Mouse (Mus musculus): Measurements from ENCODE around the gene Rpl21. TPM values are rescaled to one million over a fixed set of nuclear protein-coding genes. Genes with fewer than 3 reads are reported as not detected.

Gene Rpl21
- 100 to 1,000 TPM; 165 to 172 TPM for total RNA-seq (2021)
- long read RNA-seq, experiment 1, transcript Rpl21-203 (6 exons, 1,067 nt) = major isoform, 6 of 15 reads
- long read RNA-seq, experiment 1, partial matches to known transcripts = 1 of 15 reads
- long read RNA-seq, experiment 1, other reads (novel, unspliced or antisense) = 3 of 15 reads
- long read RNA-seq, experiment 2, transcript Rpl21-201 (6 exons, 1,856 nt) = major isoform, 5 of 16 reads
- long read RNA-seq, experiment 2, partial matches to known transcripts = 0 of 16 reads
- long read RNA-seq, experiment 2, other reads (novel, unspliced or antisense) = 4 of 16 reads

DNA sequence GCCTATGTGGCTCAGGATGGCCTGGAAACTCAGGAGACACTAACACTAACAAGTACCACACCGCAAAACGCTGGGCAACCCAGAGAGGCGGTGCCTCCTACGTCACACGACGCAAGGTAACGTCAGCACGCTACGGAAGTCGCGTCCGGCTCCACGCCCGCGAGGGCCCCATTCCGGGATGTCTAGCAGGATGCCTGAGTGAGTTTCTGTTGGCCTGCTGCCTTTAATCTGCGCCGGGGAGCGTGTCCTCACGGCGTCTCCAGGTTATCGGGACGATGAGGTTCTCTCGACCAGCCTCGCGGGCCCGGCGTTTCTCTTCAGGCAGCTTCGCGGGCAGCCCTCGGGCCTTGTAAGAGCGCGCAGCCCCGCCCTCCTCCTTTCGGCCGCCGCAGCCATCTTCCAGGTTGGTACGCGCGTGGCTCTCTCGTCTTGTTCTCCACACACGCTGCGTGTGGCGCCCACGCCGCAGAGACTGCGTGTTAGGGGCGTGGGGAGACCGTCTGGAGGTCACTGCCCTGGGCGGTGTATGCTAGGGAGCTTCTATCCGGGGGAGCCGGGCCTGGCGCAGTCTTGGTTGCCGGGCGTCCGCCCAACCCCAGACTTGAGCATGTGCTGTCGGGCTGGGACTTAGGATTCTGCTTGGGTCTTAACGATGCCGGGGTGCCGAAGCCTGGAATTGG lies at the start of gene Rpl21:
TSS of gene Rpl21 (plus strand) at position 122 of the 680 bp plus-strand sequence.
- peak within 1 kb of the TSS; percentile 97 for H3K4me3 ChIP-seq
- intact Hi-C loops (cut with DNase I) = loop anchor here (1.0 kb wide), 1 partner anchor 39 kb away; no protein-coding TSS in a partner anchor
- no peak for TF ChIP-seq CTCF (IDR thresholded peaks at IDR 0.05)
- H3K27ac ChIP-seq = peak within 1 kb of the TSS; percentile 100
- DNase-seq (ENCODE audit: extremely low spot score in 1 of 2, low spot score in 2 of 2) = peak; percentile 93 to 95

- no peak for DNase-seq (ENCODE audit: extremely low spot score in 1 of 2, low spot score in 2 of 2)
- no peak for TF ChIP-seq CTCF (IDR thresholded peaks at IDR 0.05)
- intact Hi-C loops (cut with DNase I) = no loop called here
- Histone ChIP-seq H3K4me3 (no peak overlapping the region), H3K27ac (no peak overlapping the region)
Observed at GRCm38 (mm10) chr5:146783300-146783699, 49.4 kb upstream of the Rpl21 start.

DNA sequence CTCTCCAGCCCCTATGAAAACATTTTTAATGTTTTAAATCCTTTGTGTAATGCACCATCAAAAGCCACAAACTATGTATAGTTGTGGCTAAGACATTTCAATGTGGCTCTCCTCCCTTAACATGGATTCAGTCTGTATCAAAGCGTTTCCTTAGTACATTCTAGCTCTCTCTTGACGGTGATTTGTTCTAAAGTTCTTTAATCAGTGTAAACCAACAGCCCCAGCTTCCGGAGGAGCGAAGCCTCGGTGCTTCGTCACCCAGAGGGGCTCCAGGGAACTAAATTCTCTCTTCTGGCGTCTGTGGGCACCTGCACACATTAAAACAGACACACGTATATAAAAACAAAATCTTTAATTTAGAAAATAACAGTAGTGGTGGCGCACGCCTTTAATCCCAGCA lies 48.8 kb upstream of the Rpl21 start:
- no peak for DNase-seq (ENCODE audit: extremely low spot score in 1 of 2, low spot score in 2 of 2)
- no peak overlapping the region for H3K4me3 ChIP-seq
- H3K27ac ChIP-seq = no peak overlapping the region
- TF ChIP-seq CTCF (IDR thresholded peaks at IDR 0.05) = no peak
- intact Hi-C loops (cut with DNase I) = no loop called here

DNA sequence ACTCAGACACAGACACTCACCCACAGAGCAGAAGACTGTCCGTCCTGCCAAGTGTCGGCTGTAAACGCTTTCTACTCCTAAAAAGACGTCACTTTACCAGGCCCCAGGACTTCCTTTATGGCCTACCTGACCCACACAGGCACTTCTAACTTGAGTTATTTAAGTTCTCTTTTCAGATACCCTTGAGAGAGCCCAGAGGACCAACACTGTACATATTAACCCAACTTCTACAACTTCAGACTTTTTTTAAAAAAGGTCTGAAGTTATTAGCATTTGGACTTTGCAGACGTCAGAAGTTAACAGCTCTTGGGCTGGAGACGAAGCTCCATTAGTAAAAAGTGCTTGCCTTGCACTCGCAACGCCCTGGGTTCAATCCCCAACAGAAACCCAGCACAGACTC lies 46.6 kb upstream of the Rpl21 start:
- Histone ChIP-seq H3K4me3 (no peak overlapping the region), H3K27ac (no peak overlapping the region)
- intact Hi-C loops (cut with DNase I) = no loop called here
- TF ChIP-seq CTCF (IDR thresholded peaks at IDR 0.05) = no peak
- no peak for DNase-seq (ENCODE audit: extremely low spot score in 1 of 2, low spot score in 2 of 2)

DNA sequence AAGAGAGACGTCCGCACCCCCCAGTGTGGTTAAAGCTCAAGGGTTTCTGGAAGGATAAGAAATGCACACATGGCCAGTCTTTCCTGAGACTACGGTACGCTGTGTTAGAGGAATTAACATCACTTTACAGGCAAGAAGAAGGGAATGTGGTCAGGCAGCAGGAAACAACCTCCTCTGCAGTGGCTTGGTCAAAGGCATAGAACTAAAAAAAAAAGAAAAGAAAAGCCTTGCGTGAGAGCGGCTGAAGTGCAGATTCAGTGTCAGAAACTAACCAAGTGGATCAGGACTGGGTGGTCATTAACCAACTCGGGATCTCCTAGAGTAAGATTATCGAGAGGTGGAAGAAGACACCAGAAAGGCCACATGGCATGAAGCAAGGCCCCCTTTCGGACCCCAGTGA lies 43.3 kb upstream of the Rpl21 start:
- DNase-seq (ENCODE audit: extremely low spot score in 1 of 2, low spot score in 2 of 2) = no peak
- no peak overlapping the region for H3K27ac ChIP-seq
- H3K4me3 ChIP-seq = no peak overlapping the region
- TF ChIP-seq CTCF (IDR thresholded peaks at IDR 0.05) = no peak
- intact Hi-C loops (cut with DNase I) = no loop called here

DNA sequence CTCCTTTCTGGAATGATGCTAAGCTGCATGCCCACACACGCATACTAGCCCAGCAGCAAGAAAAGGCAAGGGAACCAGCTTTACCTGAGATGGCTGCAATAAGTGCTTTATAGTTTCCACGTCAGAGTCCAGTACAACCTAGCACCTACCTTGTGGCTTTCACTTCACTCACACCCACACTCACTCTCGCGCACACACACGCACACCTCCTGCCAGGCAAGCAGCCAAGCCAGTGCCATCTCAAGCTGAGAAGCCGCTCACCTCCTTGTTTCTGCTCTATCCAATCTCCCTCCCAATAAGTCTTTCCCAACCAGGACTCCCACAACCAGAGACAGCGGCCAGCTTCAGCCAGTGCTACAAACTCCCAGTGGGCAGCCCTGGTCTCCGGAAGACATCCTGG lies 41.7 kb upstream of the Rpl21 start:
- TF ChIP-seq CTCF (IDR thresholded peaks at IDR 0.05) = no peak
- intact Hi-C loops (cut with DNase I) = loop anchor here (5.0 kb wide), 1 partner anchor 59 kb away; no protein-coding TSS in a partner anchor
- H3K4me3 ChIP-seq = peak overlapping the region; percentile 18; the same call in 1 of the 2 replicates
- DNase-seq (ENCODE audit: extremely low spot score in 1 of 2, low spot score in 2 of 2) = peak; percentile 36 to 43
- peak overlapping the region; percentile 12; the same call in 1 of the 2 replicates for H3K27ac ChIP-seq

GRCm38 (mm10) chr5:146792140-146792791 lies 40.4 kb upstream of the Rpl21 start:
- H3K27ac ChIP-seq = no peak overlapping the region
- intact Hi-C loops (cut with DNase I) = loop anchor here (5.0 kb wide), 1 partner anchor 60 kb away; no protein-coding TSS in a partner anchor
- no peak for DNase-seq (ENCODE audit: extremely low spot score in 1 of 2, low spot score in 2 of 2)
- no peak overlapping the region for H3K4me3 ChIP-seq
- TF ChIP-seq CTCF (IDR thresholded peaks at IDR 0.05) = no peak

DNA sequence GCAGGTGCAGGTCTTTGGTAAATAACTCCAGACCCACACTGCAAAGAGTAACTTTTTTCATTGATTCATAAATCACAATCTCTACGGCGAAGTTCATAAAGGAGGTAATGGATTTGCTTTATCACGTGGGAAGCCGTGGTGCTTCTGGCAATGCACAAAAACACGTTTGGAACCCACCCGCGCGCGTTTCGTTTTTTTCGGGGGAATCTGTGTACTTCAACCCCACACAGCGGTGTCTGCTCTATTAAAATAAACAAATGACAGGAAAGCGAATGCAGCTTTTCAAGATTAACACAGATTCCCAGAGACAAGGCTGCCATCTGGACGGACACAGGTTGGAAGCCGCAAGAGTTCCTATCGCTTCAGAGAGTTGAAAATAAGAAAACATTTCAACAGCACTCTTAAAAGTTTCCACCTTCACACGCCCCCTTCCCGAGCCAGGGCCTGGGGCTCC lies 39.0 kb upstream of the Rpl21 start:
- TF ChIP-seq CTCF (IDR thresholded peaks at IDR 0.05) = no peak
- intact Hi-C loops (cut with DNase I) = loop anchor here (1.0 to 5.0 kb wide), 2 partner anchors 40 to 61 kb away; no protein-coding TSS in a partner anchor
- peak overlapping the region; percentile 66 for H3K4me3 ChIP-seq
- peak overlapping the region; percentile 67; the same call in 1 of the 2 replicates for H3K27ac ChIP-seq
- no peak for DNase-seq (ENCODE audit: extremely low spot score in 1 of 2, low spot score in 2 of 2)

- intact Hi-C loops (cut with DNase I) = loop anchor here (1.0 to 5.0 kb wide), 2 partner anchors 39 to 62 kb away; no protein-coding TSS in a partner anchor
- Histone ChIP-seq H3K27ac (peak overlapping the region; percentile 67), H3K4me3 (peak overlapping the region; percentile 66)
- peak in 1 of 2 experiments; percentile 46 for DNase-seq (ENCODE audit: extremely low spot score in 1 of 2, low spot score in 2 of 2)
- no peak for TF ChIP-seq CTCF (IDR thresholded peaks at IDR 0.05)
Observed at GRCm38 (mm10) chr5:146794084-146794852, 38.4 kb upstream of the Rpl21 start.

- H3K4me3 ChIP-seq = peak within 1 kb of the TSS; percentile 66
- no peak; the same call in 1 of the 2 replicates for TF ChIP-seq CTCF (IDR thresholded peaks at IDR 0.05)
- intact Hi-C loops (cut with DNase I) = loop anchor here (1.0 to 5.0 kb wide), 2 partner anchors 38 to 63 kb away; no protein-coding TSS in a partner anchor
- H3K27ac ChIP-seq = peak within 1 kb of the TSS; percentile 80
- peak; percentile 98 to 99 for DNase-seq (ENCODE audit: extremely low spot score in 1 of 2, low spot score in 2 of 2)
Observed at GRCm38 (mm10) chr5:146794853-146795252, 37.8 kb upstream of the Rpl21 start, which contains the start of gene Usp12. Gene Usp12 (minus strand): TSS chr5:146795006.

DNA sequence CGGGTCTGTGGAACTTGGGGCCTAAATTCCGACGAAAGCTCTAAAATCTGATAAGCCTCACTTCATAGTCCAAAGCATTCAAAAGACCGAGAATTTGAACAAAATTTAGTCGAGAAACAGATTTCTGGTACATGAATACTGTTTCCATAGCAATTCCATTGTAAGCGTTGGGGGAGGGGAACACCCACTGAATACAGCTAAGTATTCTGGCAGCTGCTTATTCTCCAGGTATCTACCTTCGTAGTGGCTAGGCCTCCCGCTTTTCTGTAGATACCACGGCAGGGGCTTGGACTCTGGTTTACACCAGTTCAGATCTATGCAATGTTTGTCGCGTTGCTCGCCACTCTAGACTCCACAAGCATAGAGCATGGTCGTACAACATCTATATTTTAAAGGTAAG lies 37.0 kb upstream of the Rpl21 start:
- DNase-seq (ENCODE audit: extremely low spot score in 1 of 2, low spot score in 2 of 2) = no peak
- TF ChIP-seq CTCF (IDR thresholded peaks at IDR 0.05) = no peak
- H3K4me3 ChIP-seq = no peak overlapping the region
- intact Hi-C loops (cut with DNase I) = no loop called here
- peak overlapping the region; percentile 80; the same call in 1 of the 2 replicates for H3K27ac ChIP-seq

Measured in left cerebral cortex, adult 2 months (tissue).